Mouse (Mus musculus) lung, postnatal 0 days (tissue): Measurements from ENCODE around the gene Top2a.

Source experiments
- CTCF ChIP-seq: IDR thresholded peaks from 2 replicates; pipeline ENCODE4 v1.5.1; 2016; ENCODE audit warnings: antibody characterized with exemption, mild to moderate bottlenecking
- EP300 ChIP-seq: IDR thresholded peaks from 2 replicates; pipeline ENCODE4 v1.6.1; 2016; ENCODE audit warnings: antibody characterized with exemption, mild to moderate bottlenecking, control low read depth

DNA sequence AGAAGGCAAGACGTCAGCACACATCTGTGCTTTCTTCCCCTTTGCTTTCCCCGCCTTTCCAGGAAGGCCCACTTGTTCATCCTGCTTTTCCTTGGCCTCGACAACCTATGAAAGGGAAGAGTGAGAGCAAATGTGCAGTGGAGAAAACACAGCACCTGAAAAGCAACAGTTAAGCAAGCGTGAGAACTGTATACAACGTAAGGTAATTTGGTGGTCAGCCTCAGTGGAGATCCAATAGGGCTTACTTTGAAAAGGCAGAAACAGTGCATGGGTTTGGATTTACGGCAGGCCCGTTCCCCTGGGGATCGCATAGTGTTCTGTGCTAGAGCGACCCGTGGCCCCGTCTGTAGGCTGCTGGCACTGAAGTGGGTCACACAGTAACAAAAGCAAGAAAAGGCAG, 24.7 kb downstream of the Top2a start:
- no peak for TF ChIP-seq CTCF
- TF ChIP-seq EP300 = no peak
